Mouse (Mus musculus): ENCODE measurements around the gene Cnep1r1.

Gene Cnep1r1

GRCm38 (mm10) chr8:88118456-88119036, at the start of gene Cnep1r1:
TSS of gene Cnep1r1 (plus strand) at chr8:88118769.
- peak; percentile 91 for DNase-seq (ENCODE audit: low spot score)

- DNase-seq (ENCODE audit: low spot score) = no peak
These were observed 36.4 kb upstream of the Cnep1r1 start for GRCm38 (mm10) chr8:88082183-88082582.

- no peak for DNase-seq (ENCODE audit: low spot score)
These were observed 30.6 kb upstream of the Cnep1r1 start for GRCm38 (mm10) chr8:88088006-88088405.

- DNase-seq (ENCODE audit: low spot score) = no peak
These were observed 26.9 kb upstream of the Cnep1r1 start for GRCm38 (mm10) chr8:88091661-88092060.

GRCm38 (mm10) chr8:88093367-88093766, 25.2 kb upstream of the Cnep1r1 start:
- no peak for DNase-seq (ENCODE audit: low spot score)

- DNase-seq (ENCODE audit: low spot score) = no peak
These were observed 19.7 kb upstream of the Cnep1r1 start for GRCm38 (mm10) chr8:88098856-88099255.

GRCm38 (mm10) chr8:88099526-88099925, 19.0 kb upstream of the Cnep1r1 start:
- no peak for DNase-seq (ENCODE audit: low spot score)

GRCm38 (mm10) chr8:88109241-88109640, 9.3 kb upstream of the Cnep1r1 start:
- DNase-seq (ENCODE audit: low spot score) = no peak

- no peak for DNase-seq (ENCODE audit: low spot score)
These were observed 507 bp downstream of the Cnep1r1 start for GRCm38 (mm10) chr8:88119076-88119475.

- DNase-seq (ENCODE audit: low spot score) = no peak
These were observed 6.3 kb downstream of the Cnep1r1 start for GRCm38 (mm10) chr8:88124850-88125249.

- no peak for DNase-seq (ENCODE audit: low spot score)
These were observed 10.8 kb downstream of the Cnep1r1 start for GRCm38 (mm10) chr8:88129397-88129796.

GRCm38 (mm10) chr8:88130754-88131317, 12.3 kb downstream of the Cnep1r1 start:
- DNase-seq (ENCODE audit: low spot score) = no peak

GRCm38 (mm10) chr8:88137748-88138484, 19.3 kb downstream of the Cnep1r1 start, which contains the start of gene Heatr3:
TSS of gene Heatr3 (plus strand) at chr8:88137855.
- peak; percentile 90 for DNase-seq (ENCODE audit: low spot score)

GRCm38 (mm10) chr8:88139256-88139655, 20.7 kb downstream of the Cnep1r1 start:
- DNase-seq (ENCODE audit: low spot score) = no peak

GRCm38 (mm10) chr8:88141629-88142028, 23.1 kb downstream of the Cnep1r1 start:
- DNase-seq (ENCODE audit: low spot score) = no peak

- DNase-seq (ENCODE audit: low spot score) = no peak
These were observed 25.5 kb downstream of the Cnep1r1 start for GRCm38 (mm10) chr8:88144041-88144440.

GRCm38 (mm10) chr8:88150910-88151371, 32.4 kb downstream of the Cnep1r1 start:
- DNase-seq (ENCODE audit: low spot score) = no peak

GRCm38 (mm10) chr8:88160237-88160995, 41.8 kb downstream of the Cnep1r1 start:
- no peak for DNase-seq (ENCODE audit: low spot score)

- DNase-seq (ENCODE audit: low spot score) = no peak
These were observed 42.9 kb downstream of the Cnep1r1 start for GRCm38 (mm10) chr8:88161439-88161838.

GRCm38 (mm10) chr8:88175264-88175663, 56.7 kb downstream of the Cnep1r1 start:
- no peak for DNase-seq (ENCODE audit: low spot score)

GRCm38 (mm10) chr8:88177291-88177690, 58.7 kb downstream of the Cnep1r1 start:
- DNase-seq (ENCODE audit: low spot score) = no peak

- no peak for DNase-seq (ENCODE audit: low spot score)
These were observed 64.6 kb downstream of the Cnep1r1 start for GRCm38 (mm10) chr8:88183121-88183520.

Data from ovary, adult 18-20 months (tissue).